Mouse (Mus musculus): ENCODE results near the gene Tgfbr3.
"Not testable (repeated sequence)": the region's sequence is repeated elsewhere in the genome, so short reads cannot be mapped to it uniquely, and the experiment has no call there.

The Tgfbr3 gene

DNA sequence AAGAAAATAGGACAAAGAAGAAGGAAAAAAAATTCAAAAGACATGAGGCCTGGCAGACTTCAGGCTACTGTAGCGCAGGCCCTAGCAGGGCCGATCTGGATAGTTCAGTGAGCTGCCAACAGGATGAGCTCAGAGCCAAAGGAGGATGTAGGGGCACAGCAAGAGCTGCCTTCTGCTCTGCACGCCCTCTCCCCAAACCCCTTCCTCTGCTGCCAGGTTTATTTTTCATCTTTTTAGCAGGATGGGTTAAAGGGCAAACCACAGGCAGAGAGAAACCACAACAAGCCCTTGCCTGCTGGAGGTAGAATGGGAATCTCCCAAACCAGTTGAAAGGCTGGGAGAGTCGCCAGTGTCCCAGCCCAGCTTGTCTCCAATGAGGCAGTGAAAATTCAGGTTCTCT lies 10.2 kb downstream of the Tgfbr3 start:
- no peak for DNase-seq (ENCODE audit: low spot score in 2 of 2)

DNA sequence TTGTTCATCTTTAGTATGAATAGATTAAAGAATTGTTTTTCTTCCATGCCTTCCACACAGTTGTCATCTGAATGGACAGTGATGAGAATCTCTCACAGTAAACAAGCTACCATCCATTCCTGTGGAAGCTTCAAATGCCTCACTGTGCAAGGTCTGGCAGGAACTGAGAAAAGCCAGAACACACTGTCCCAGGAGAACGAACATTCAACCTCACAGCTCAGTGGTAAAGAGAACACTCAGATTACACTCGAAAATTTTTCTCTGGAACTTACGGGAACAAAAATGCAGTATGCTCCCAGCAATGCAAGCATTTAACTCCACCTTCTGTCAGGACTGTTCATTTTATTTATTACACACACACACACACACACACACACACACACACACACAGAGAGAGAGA lies 13.2 kb downstream of the Tgfbr3 start:
- no peak for DNase-seq (ENCODE audit: low spot score in 2 of 2)

DNA sequence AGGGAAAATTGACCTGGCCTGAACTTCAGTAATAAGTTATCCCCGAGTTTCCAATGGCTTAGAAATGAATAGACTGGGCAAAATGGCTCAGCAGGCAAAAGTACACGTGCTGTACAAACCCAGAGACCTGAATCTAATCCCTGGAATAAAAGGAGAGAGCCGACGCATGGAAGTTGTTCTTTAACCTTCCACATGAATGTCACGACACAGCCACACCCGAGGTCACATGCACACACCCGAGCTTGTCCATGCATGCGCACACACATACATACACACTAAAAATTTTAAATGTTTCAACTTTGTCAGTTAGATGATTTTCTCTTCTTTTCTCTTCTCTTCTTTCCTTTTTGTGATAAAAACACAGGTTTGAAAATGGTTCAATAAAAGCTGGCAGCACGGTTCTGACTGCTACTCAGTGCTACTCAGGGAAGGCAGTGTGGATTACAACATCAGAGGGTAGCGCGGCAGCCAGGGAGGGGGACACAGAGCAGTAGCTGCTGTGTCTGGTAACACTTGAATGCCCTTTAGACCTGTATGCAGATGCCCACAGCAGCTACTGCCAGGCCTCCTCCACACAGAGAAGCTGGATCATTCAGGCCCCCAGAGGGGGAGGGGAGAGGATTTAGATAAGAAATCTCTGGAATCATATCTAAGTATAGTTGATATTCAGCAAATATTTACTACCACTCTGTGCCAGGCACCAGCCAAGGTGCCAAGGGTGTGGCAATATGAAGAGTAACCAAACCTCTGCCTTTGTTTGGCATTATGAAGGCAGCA lies 17.0 kb downstream of the Tgfbr3 start:
- no peak for DNase-seq (ENCODE audit: low spot score in 2 of 2)

DNA sequence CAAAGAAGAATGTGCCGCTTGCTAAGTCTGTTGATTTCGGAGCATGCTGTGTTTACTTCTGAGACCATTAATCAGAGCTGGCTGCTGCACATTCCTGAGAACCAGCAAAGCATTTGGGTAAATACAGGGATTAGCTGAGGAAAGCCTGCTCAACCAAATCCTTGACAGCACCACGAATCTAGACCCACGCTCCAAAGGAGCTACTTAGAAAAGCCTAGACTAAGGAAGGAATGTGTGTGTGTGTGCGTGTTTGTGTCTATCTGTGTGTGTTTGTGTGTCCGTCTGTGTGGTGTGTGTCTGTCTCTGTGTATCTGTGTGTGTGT lies 20.5 kb downstream of the Tgfbr3 start:
- no peak for DNase-seq (ENCODE audit: low spot score in 2 of 2)

DNA sequence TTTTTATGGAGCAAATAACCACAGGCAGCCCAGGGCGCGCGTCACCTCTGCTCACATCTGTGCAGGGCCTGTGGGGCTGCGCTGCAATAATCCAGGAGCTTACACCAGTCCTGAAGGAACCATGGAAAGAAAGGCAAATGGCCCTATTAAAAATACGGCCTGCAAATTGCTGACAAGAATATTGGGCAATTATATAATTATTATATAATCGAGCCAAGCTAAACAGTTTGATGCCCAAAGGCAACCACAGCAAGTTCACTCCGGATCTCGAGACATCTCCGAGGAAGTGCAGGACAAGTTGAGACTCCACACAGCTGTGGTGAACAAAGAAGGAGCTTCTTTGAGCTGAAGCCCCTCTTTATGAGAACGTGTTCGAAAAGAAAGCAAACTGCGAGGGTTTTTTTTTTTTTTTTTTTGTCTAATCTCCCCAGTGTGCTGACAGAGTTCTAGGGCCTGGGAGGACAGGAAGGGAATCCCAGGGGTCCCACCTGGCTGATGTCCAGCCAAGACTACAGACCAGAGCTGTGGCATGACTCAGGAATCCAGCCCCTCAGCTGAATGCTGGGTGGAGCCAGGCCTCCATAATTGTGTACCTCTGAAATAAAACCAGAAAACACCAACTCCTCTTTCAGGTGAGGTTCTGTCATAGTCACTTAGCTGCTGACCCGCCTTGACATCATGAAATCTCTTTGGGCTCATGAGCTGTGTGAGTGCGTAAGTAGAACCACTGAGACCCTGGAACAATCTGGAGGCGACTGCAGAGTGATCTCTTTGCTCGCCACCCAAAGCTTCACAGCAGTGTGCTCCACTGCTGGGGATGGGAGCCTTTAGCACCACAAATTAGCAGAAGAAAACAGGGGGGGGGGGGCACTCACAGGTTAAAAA lies 21.1 kb downstream of the Tgfbr3 start:
- DNase-seq (ENCODE audit: low spot score in 2 of 2) = no peak

DNA sequence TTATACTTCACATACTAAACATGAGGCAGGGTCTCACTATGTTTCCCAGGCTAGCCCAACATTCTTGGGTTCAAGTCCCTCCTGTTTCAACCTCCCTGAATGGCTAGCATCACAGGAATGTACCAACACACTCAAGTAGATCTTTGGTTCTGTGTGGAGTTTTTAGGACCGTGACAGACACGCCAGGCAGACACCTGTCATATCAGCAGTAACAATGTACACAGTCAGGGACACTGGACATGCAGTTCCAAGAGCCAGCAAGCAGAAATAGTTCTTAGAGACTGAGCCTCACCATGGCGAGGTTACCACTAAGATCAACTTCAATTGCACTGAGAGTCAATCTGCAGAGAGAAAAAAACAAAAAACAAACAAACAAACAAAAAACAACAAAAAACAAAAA lies 22.9 kb downstream of the Tgfbr3 start:
- DNase-seq (ENCODE audit: low spot score in 2 of 2) = no peak

DNA sequence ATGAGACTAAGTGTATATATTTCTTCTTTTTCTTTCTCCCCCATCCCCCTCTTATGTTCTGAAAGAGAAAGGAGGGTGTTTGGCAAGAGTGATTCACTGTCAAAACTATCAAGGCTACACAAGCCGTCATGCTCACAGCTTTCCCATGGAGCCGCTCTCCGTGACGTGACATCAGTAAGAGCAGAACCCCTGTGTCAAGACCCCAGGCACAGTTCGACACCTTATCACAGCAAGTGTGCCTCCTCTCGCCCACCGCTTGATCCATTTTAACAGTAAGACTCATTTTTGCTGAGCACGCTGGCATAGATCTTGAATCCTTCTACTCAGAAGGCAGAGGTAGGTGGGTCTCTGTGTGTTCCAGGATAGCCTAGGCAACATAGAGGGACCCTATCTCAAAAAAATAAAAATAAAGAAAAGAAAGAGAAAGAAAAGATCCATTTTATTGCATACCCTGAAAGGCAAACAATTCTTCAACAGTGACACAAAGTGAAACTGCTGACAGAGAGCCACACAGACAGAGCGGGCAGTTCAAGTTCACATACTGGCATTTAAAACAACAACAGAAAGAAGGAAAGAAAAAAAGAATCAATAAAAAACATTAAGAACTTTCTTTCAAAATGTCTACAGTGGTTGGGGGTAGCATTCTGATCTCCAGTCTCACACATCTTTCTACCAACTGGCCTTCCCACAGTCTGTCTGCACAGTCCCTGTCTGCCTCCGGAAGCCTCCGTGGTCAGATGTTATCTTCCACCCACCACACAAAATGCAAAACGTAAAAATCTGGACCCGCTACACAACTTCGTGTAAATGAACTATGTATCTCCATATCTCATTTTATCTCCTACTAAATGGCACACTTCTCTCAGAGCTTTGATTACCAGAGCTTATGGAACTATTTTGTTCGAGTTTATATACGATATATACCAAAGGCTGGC lies 24.7 kb downstream of the Tgfbr3 start:
- DNase-seq (ENCODE audit: low spot score in 2 of 2) = no peak

DNA sequence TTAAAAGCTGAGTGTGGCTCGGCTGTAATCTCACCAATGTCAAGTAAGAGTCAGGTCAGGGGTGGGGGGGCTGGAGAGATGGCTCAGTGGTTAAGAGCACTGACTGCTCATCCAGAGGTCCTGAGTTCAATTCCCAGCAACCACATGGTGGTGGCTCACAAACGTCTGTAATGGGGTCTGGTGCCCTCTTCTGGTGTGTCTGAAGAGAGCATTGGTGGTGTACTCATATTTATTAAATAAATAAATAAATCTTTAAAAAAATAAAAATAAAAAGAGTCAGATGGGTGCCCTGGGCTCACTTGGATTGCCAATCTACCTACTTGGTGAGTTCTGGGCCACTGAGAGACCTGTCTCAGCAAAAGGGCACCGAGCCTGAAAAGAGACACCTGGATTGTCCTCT lies 25.6 kb downstream of the Tgfbr3 start:
- DNase-seq (ENCODE audit: low spot score in 2 of 2) = no peak

DNA sequence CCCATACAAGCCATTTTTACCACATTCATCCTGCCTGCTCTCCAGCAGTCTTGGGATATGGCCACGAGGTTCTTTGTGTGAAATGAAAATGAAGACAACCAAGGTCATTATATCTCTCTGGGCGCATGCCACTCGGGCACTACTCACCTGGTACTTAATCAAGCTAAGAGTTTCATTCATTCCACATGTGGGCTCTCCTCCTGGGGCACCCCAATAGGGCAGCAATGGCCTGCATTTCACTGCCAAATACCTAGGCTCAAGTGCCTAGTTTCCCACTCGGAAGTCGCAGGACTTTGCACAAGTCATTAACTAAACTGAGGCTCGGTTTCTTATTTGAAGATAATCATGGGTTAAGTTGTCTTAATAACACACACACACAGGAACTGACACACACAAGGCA lies 27.5 kb downstream of the Tgfbr3 start:
- DNase-seq (ENCODE audit: low spot score in 2 of 2) = no peak

DNA sequence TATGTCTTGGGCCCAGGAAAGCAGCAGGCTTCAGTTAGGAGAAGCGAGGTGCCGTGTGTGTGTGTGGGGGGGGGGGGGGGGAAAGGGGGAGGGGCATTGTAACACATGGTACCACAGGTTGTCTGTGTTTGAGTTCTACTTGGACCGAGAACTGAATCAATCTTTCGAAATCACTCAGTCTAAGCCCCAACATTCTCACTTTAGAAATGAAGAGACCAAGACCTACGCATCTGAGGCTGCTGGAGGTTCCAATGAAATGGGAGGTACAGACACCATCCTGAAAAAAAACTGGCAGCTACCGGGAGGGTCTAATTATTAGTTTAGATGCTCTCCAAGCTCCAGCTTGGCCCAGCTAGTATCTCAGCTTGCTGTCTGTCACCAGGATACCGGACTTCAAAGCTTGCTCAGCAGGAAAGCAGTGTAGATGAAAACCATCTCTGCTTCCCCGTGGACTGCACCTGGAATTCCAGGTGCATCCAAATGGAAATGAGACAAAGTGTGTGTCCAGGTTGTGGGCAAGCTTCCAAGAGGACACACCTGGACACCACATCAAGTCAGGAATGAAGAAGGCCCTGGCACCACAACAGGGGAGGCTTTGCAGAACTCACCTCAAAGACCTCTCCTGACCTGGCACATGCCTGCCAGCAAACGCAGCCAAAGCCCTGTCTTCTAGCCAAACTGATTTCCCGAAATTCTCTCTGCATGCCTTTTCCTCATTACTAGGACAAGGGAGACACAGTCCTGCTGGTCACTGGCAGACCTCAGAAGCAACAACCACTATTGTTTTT lies 28.5 kb downstream of the Tgfbr3 start:
- no peak for DNase-seq (ENCODE audit: low spot score in 2 of 2)

DNA sequence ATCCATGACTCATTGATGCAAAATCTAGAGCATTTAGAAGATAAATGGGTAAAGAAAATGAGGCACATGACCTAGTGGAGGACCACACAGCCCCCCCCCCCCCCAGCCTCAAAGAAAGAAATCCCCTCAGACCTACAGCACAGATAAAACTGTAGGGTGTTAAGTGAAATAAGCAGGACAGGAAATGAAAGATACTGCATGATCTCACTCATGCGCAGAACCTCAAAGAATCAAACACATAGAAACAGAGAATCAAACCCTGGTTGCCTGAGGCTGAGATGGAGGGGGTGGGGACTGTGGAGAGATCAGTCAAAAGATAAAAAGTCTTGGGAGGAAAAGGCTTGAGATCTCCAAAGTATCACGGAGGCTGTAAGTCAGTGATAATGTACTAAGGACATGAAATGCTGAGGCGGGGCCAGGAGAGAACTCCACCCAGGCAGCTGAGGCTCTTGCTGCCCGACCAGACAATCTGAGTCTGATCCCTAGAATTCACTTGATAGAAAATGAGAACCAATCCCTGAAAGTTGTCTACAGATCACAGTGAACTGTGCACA lies 29.9 kb downstream of the Tgfbr3 start:
- no peak for DNase-seq (ENCODE audit: low spot score in 2 of 2)

DNA sequence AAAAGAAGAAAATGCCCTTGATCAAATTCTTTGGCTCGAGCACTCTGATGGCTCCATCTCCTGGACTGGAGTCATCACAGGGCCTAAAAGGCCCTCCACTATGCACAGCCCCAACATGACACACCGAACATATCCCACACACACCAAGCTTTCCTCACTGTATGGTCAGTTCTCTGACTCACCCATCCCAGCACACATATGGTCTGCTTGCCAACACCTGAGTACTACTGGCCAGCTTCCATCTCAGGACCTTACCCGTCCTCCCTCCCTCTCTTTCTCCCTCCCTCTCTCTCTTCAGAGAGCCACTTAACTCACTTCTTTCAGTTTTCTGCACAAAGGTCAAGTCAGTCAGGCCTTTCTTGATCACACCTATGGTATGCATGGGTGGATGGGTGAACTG lies 36.0 kb downstream of the Tgfbr3 start:
- no peak for DNase-seq (ENCODE audit: low spot score in 2 of 2)

DNA sequence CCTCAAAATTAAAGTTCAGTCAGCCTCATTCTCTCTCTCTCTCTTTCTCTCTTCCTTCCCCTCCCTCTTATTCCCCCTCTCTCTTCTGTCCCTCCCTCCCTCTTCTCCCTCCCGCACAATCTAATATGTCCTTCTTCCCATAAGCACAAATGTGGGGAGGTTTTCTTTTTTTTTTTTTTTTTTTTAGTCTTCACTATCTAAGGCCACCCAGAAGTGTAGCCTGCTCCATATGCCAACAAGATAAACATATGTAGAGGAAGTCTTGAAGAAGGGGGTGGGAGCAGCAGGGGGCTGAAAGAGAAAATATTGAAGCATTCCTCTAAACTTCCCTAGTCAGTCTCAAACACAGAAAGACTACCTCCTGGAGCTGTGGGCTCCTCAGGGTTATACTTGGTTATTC lies 37.0 kb downstream of the Tgfbr3 start:
- no peak for DNase-seq (ENCODE audit: low spot score in 2 of 2)

DNA sequence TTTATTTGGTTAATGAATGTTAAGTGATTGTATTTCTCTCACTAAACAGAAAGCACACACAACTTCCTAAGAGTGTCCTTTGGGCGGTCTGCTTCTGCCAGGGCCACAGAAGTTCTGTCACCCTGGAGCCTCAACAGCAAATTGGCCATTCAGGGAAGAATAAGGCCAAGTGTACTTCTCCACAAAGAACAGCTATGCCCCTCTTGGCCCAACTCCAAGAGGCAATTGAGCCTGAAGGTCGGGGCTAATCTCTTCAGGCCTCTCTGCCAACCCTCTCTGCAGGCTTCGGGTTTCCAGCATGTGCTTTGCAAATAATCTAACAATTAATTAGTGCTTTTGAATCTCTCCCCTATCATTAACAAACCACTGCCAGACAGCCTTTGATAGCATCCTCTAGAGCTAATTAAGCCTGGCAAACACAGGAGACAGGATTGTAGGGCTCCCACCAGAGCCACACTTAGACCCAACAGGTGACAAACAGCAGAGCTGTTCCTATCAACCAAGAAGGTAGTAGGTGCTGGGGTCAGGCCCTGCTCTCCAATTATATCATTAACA lies 37.6 kb downstream of the Tgfbr3 start:
- no peak for DNase-seq (ENCODE audit: low spot score in 2 of 2)

DNA sequence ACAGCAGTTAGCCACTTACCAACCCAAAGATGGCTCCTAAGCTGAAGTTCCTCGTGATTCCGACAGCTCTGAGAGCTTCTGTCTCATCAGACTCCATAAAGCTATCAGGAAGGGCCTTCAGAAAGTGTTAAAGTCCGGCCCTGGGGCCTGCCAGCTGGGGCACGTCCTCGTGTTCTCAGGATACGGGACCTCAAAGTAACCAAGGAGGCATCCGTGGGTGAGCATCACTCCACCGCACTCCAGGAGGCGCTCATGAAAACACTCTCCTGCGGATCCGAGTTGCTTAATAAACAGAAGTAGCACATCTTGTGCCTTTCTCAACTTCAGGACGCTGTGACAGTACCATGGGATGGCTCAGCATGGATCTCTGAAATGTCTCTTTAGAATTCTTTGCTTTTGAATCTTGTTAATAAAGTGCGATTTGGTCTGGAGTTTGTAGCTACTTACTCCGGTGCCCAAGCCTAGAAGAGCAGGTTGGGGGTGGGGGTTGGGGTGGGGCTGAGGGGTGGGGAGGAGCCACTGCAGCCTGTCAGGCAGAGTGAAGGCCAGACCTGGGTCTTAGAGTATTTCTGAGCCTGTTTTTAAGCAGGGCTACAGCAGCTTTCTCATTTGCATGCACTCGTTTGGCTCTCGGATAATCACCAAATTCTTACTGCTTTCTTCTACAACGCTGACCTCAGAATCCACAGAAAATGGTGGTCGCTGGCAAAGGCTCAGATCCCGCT lies 38.7 kb downstream of the Tgfbr3 start:
- DNase-seq (ENCODE audit: low spot score in 2 of 2) = no peak

DNA sequence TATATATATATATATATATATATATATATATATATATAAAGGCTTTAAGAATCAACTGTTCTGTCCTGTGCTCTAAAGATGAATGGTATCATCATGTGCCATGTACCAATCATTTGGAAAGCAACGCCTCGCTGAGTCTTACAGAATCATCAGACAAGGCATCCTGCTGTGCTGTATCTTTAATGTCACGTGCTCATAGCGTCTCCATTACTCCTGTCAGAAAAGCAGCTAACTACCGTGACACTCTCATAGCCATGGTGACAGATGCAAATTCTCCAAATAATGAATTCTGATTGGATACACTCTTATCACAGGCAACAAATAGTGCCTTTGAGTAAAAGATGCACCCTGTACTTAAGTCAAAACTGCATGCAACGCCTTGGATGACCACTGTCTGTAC lies 40.7 kb downstream of the Tgfbr3 start:
- no peak for DNase-seq (ENCODE audit: low spot score in 2 of 2)

DNA sequence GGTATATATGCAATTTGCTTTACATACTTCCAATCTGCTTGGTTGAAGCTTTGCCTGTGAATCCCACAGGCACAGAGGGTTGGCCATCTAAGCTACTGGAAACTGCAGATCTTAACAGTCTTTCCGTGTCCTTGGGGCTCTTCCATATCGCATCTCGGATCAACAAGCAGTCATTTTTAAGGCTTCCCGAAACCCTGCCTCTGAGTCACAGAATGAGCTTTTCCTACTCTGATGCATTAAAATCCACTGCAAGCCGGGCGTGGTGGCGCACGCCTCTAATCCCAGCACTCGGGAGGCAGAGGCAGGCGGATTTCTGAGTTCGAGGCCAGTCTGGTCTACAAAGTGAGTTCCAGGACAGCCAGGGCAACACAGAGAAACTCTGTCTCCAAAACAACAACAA lies 41.1 kb downstream of the Tgfbr3 start:
- not testable (repeated sequence) for DNase-seq (ENCODE audit: low spot score in 2 of 2)

DNA sequence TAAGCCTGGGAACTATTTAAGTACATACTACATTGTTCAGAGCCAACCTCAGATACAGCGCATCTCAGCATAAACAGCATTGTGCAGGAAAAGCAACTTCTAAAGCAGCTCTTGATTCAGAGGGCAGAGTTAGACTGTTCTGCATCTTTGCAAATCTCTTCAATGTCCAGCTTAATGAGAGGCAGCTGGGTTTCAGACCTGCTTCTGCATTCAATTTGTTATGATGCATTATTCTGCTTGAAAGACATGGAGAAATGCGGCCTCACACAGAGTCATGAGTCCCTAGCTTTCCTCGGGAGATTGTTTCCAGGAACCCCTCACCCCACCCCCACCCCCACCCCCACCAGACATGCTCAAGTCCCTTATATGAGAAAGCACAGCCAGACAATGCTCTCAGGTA lies 41.6 kb downstream of the Tgfbr3 start:
- no peak for DNase-seq (ENCODE audit: low spot score in 2 of 2)

DNA sequence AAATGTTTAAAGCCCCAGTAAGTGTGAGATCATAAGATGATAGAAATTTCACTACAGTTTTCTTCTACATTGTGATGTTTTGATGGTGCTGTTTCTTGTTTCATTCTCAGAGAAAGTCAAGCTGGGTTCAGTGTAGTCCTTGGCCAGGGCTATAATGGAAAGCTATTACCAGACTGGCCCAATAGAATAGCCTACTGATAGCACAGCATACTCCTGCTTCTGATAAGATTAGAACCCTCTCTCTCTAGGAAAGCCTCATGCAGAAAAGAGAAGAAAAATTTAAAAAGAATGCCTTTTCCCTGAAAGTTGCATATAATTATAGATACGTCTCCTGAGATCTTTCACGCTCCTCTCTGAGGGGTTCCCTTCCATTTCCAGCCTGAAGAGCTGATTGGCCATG lies 46.0 kb downstream of the Tgfbr3 start:
- no peak for DNase-seq (ENCODE audit: low spot score in 2 of 2)

DNA sequence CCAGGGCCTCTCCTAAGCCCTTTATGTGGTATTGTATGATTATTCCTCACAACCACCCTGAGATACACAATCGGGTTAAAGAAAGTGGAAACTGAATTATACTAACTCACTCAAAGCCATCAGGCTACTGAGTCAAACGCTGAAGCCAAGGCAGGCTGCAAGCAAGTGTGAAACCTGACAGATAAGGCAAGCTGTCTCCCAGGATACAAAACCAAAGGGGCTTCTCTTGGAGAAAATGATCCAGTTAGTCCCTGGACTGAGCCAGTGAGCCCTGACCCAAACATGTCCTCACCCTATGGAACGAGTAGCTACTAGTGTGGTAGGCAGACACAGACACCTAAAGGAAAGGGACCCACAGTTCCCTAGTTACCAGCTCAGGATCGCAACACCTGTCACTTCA lies 46.4 kb downstream of the Tgfbr3 start:
- DNase-seq (ENCODE audit: low spot score in 2 of 2) = no peak
